Mouse (Mus musculus) liver, embryonic 11.5 days (tissue): ENCODE results near the gene Tbce. TPM values are rescaled to one million over a fixed set of nuclear protein-coding genes. Genes with fewer than 3 reads are reported as not detected.

Experiments used
- ATAC-seq: fragments of 200-750 bp; cut with Nextera tagmentation; replicated peaks from 2 replicates; pipeline ENCODE4 v1.8.0; 2017; ENCODE audit warnings: moderate number of reproducible peaks, mild to moderate bottlenecking, moderate TSS enrichment, moderate library complexity; ENCODE audit not compliant: low FRiP score
- DNase-seq: peaks from one replicate; pipeline ENCODE4 v3.0.0-alpha.2; 2017; ENCODE audit warnings: low spot score
- H3K27ac ChIP-seq: fragments of 300-500 bp; sonication (generic); 2 replicates; pipeline ENCODE4 v1.5.1; 2014; ENCODE audit warnings: mild to moderate bottlenecking, low read depth, low read length, control low read depth
- H3K27me3 ChIP-seq: fragments of 300-500 bp; sonication (generic); replicated peaks from 2 replicates; pipeline ENCODE4 v1.6.1; 2014; ENCODE audit warnings: low read length, mixed read lengths; ENCODE audit not compliant: control insufficient read depth, insufficient read depth
- H3K36me3 ChIP-seq: fragments of 300-500 bp; sonication (generic); 2 replicates; pipeline ENCODE4 v1.6.1; 2014; ENCODE audit warnings: mild to moderate bottlenecking, low read length, moderate library complexity, mixed read lengths; ENCODE audit not compliant: control insufficient read depth, insufficient read depth
- H3K4me1 ChIP-seq: fragments of 300-500 bp; sonication (generic); replicated peaks from 2 replicates; pipeline ENCODE4 v1.6.1; 2014; ENCODE audit warnings: low read length, mixed read lengths; ENCODE audit not compliant: control insufficient read depth, insufficient read depth
- H3K4me2 ChIP-seq: fragments of 300-500 bp; sonication (generic); 2 replicates; pipeline ENCODE4 v1.6.1; 2014; ENCODE audit warnings: mild to moderate bottlenecking, control low read depth, moderate library complexity
- H3K4me3 ChIP-seq: fragments of 300-500 bp; sonication (generic); 2 replicates; pipeline ENCODE4 v1.5.1; 2014; ENCODE audit warnings: low read depth, low read length, control low read depth
- H3K9ac ChIP-seq: fragments of 300-500 bp; sonication (generic); 2 replicates; pipeline ENCODE4 v1.6.1; 2014; ENCODE audit warnings: low read depth, low read length, control low read depth
- H3K9me3 ChIP-seq: fragments of 300-500 bp; sonication (generic); 2 replicates; pipeline ENCODE4 v1.6.1; 2016; ENCODE audit warnings: low read length, inconsistent platforms, mixed read lengths; ENCODE audit not compliant: control insufficient read depth
- WGBS: fragments of 180-500 bp; shearing (Covaris S2); extraction: QIAGEN DNeasy Blood & Tissue Kit; methylation state at CpG from one replicate; pipeline ENCODE4 v1.1.7; 2014; 5-methylcytosine and 5-hydroxymethylcytosine counted together
- polyA plus RNA-seq: library from polyadenylated mRNA; unstranded; fragments of >200 nt; fragmentation: Nextera tagmentation; extraction: Ambion mirVana; gene quantifications from 2 replicates; pipeline ENCODE4 v1.2.1, GENCODE M21; 2014

Gene Tbce
- polyA plus RNA-seq, 1 experiment from 2014 or later: 49.3 TPM

GRCm38 (mm10) chr13:14064341-14065027, 25.0 kb upstream of the Tbce start:
- under 1% methylated on average over 64 of the region's 65 CpGs for WGBS
- Histone ChIP-seq H3K9ac (peak overlapping the region; percentile 91), H3K4me1 (peaks cover 14% of the 10 kb centered on the region), H3K27me3 (no peaks in the 10 kb centered on the region), H3K27ac (peak overlapping the region; percentile 95), H3K4me3 (peak overlapping the region; percentile 99), H3K9me3 (no peaks in the 10 kb centered on the region), H3K4me2 (peak overlapping the region; percentile 84), H3K36me3 (no peaks in the 10 kb centered on the region)
- ATAC-seq: 0 out of 2 replicates have a peak, but pooled peaks have one; percentile 4
- peak; percentile 60 for DNase-seq

- DNase-seq (no peak), ATAC-seq (peak; percentile 42)
- H3K4me1 ChIP-seq: peaks cover 14% of the 10 kb centered on the region
- under 1% methylated on average over 30 of the region's 31 CpGs for WGBS
- no peaks in the 10 kb centered on the region for H3K9me3 ChIP-seq
- peak overlapping the region; percentile 91 for H3K9ac ChIP-seq
- H3K4me3 ChIP-seq: peak overlapping the region; percentile 99
- H3K27me3 ChIP-seq: no peaks in the 10 kb centered on the region
- peak overlapping the region; percentile 84 for H3K4me2 ChIP-seq
- no peaks in the 10 kb centered on the region for H3K36me3 ChIP-seq
- peak overlapping the region; percentile 95 for H3K27ac ChIP-seq
These were observed 24.5 kb upstream of the Tbce start for GRCm38 (mm10) chr13:14063942-14064271.

- DNase-seq (peak; percentile 93), ATAC-seq (peak; percentile 95)
- H3K4me1 ChIP-seq: peaks cover 14% of the 10 kb centered on the region
- H3K27me3 ChIP-seq: no peaks in the 10 kb centered on the region
- H3K4me2 ChIP-seq: peak within 1 kb of the TSS; percentile 84
- peak within 1 kb of the TSS; percentile 91 for H3K9ac ChIP-seq
- H3K27ac ChIP-seq: peak within 1 kb of the TSS; percentile 95
- WGBS: under 1% methylated on average over 63 of the region's 64 CpGs
- H3K9me3 ChIP-seq: no peaks in the 10 kb centered on the region
- no peaks in the 10 kb centered on the region for H3K36me3 ChIP-seq
- peak within 1 kb of the TSS; percentile 99 for H3K4me3 ChIP-seq
These were observed 23.8 kb upstream of the Tbce start, which contains the start of the genes Arid4b and Ggps1 for GRCm38 (mm10) chr13:14063013-14063941. Gene Arid4b, plus strand, starts transcription at chr13:14063232. Gene Ggps1, minus strand, starts transcription at chr13:14063488.

- Histone ChIP-seq H3K36me3 (no peaks in the 10 kb centered on the region), H3K27me3 (no peaks in the 10 kb centered on the region), H3K27ac (peak overlapping the region; percentile 71; the same call in 1 of the 2 replicates), H3K9ac (peak overlapping the region; percentile 71), H3K4me2 (peak overlapping the region; percentile 79), H3K9me3 (no peaks in the 10 kb centered on the region), H3K4me1 (peaks cover 14% of the 10 kb centered on the region), H3K4me3 (peak overlapping the region; percentile 99)
- no peak for ATAC-seq
- DNase-seq: no peak
- WGBS: 2% methylated on average over 11 of the region's 11 CpGs
These were observed 23.0 kb upstream of the Tbce start for GRCm38 (mm10) chr13:14062209-14063012.

- no peaks in the 10 kb centered on the region for H3K36me3 ChIP-seq
- ATAC-seq (no peak), DNase-seq (no peak)
- no peak overlapping the region for H3K27ac ChIP-seq
- no peak overlapping the region for H3K4me2 ChIP-seq
- no peaks in the 10 kb centered on the region for H3K9me3 ChIP-seq
- H3K4me3 ChIP-seq: no peak overlapping the region
- H3K4me1 ChIP-seq: peaks cover 7% of the 10 kb centered on the region
- H3K27me3 ChIP-seq: no peaks in the 10 kb centered on the region
- no peak overlapping the region for H3K9ac ChIP-seq
These were observed 20.1 kb upstream of the Tbce start for GRCm38 (mm10) chr13:14059582-14059981.

- Histone ChIP-seq H3K9me3 (no peaks in the 10 kb centered on the region), H3K27me3 (no peaks in the 10 kb centered on the region), H3K4me1 (peaks cover 1% of the 10 kb centered on the region; the same call in 1 of the 2 replicates), H3K4me3 (no peak overlapping the region), H3K4me2 (no peak overlapping the region), H3K27ac (no peak overlapping the region), H3K9ac (no peak overlapping the region), H3K36me3 (peaks cover 10% of the 10 kb centered on the region; the same call in 1 of the 2 replicates)
- no peak for DNase-seq
- WGBS: 81% methylated on average over 3 of the region's 3 CpGs
- ATAC-seq: no peak
These were observed 17.4 kb upstream of the Tbce start for GRCm38 (mm10) chr13:14056801-14057200.

GRCm38 (mm10) chr13:14049878-14050277, 10.4 kb upstream of the Tbce start:
- Histone ChIP-seq H3K27me3 (no peaks in the 10 kb centered on the region), H3K4me1 (no peaks in the 10 kb centered on the region), H3K9ac (no peak overlapping the region), H3K36me3 (peaks cover 17% of the 10 kb centered on the region), H3K4me2 (no peak overlapping the region), H3K4me3 (no peak overlapping the region), H3K9me3 (no peaks in the 10 kb centered on the region), H3K27ac (no peak overlapping the region)
- DNase-seq (no peak), ATAC-seq (no peak)
- 62% methylated on average over 1 of the region's 1 CpGs for WGBS

- Histone ChIP-seq H3K27me3 (no peaks in the 10 kb centered on the region), H3K9me3 (no peaks in the 10 kb centered on the region), H3K27ac (no peak overlapping the region), H3K4me2 (no peak overlapping the region), H3K36me3 (peaks cover 4% of the 10 kb centered on the region), H3K4me3 (no peak overlapping the region), H3K9ac (no peak overlapping the region), H3K4me1 (no peaks in the 10 kb centered on the region)
- no peak for ATAC-seq
- DNase-seq: no peak
- WGBS: 54% methylated on average over 2 of the region's 2 CpGs
These were observed 5.1 kb upstream of the Tbce start for GRCm38 (mm10) chr13:14044521-14044920.
